Mouse (Mus musculus): ENCODE measurements around the gene Gm49355.
"Not testable (repeated sequence)": the region's sequence is repeated elsewhere in the genome, so short reads cannot be mapped to it uniquely, and the experiment has no call there.

Gene Gm49355

DNA sequence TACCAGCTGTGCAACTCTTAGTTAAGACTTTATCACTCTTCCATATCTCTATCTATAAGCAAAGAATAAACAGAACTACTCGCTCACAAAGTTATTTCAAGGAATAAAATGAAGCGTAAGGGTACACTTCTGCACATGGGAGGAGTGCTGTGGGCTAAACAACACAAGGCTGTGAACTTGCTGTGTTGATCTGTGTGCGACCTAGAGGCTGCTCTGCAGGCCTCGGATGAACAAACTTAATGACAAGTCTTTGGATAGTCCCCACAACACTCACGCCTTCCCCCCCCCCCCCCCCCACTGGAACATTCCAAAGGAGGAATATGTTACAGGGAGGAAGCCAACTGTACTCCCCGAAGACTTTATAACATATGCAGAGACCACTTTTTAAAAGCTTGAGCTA lies at the start of gene Gm49355:
Gene Gm49355, plus strand, starts transcription at position 336 of the 400 bp plus-strand sequence.
- DNase-seq (ENCODE audit: low spot score in 2 of 2) = no peak

- no peak for DNase-seq (ENCODE audit: low spot score in 2 of 2)
These were observed 40.0 kb upstream of the Gm49355 start for GRCm38 (mm10) chr14:12243726-12244125.

DNA sequence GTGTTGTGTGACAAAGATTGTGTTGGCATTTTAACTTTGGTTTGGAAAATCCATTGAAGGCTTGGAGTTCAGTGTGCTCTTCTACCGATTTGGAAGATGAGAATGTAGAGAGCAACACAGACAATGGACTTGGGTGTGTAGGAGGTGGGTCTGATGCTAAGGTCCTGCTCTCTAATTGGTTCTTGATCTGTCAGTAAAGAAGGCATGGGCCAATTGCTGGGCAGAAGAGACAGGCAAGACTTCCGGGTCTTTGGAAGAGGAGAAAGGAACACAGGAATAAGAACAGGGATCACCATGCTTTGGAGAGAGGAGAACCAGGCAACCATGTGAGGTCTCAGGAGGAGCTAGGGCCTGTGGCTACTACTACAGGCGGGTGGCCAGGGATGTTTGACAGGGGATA lies 7.7 kb upstream of the Gm49355 start:
- DNase-seq (ENCODE audit: low spot score in 2 of 2) = no peak

- DNase-seq (ENCODE audit: low spot score in 2 of 2) = peak; percentile 77 to 79
These were observed 551 bp downstream of the Gm49355 start, which contains the start of gene 3830406C13Rik for GRCm38 (mm10) chr14:12284141-12284912. Gene 3830406C13Rik (plus strand): TSS chr14:12284173.

DNA sequence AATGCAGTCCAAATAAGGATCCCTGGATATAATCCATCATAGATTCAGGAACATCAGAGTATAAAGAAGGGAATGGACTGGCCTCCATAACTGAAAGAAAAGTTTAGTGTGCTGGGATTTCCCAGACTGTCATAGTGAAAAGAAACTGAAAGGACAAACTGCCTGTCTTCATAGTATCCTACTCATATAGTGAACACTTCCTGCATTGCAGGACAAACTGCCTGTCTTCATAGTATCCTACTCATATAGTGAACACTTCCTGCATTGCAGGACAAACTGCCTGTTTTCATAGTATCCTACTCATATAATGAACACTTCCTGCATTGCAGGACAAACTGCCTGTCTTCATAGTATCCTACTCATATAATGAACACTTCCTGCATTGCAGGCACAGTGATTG lies 6.0 kb downstream of the Gm49355 start:
- DNase-seq (ENCODE audit: low spot score in 2 of 2) = not testable (repeated sequence)

GRCm38 (mm10) chr14:12296391-12296790 lies 12.6 kb downstream of the Gm49355 start:
- no peak for DNase-seq (ENCODE audit: low spot score in 2 of 2)

DNA sequence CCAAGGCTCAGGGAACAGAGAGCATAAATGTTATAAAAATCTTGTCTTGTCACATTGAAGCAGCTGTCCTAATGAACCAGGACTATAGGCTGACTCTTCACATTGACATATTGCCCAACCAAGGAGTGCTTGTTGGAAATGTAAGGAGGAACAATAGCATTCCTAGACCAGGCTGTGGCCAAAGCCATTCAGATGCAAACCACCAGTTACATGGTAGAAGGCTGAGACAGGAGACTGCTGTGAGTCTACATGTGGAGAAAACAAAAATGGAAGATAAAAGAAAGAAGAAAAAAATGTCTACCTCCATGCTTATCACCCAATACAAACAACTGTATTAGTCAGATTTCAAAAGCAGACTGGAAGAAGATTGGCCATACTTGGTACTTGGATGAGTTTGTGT lies 15.4 kb downstream of the Gm49355 start:
- no peak for DNase-seq (ENCODE audit: low spot score in 2 of 2)

- no peak for DNase-seq (ENCODE audit: low spot score in 2 of 2)
These were observed 15.9 kb downstream of the Gm49355 start for GRCm38 (mm10) chr14:12299654-12300053.

- no peak for DNase-seq (ENCODE audit: low spot score in 2 of 2)
These were observed 16.5 kb downstream of the Gm49355 start for GRCm38 (mm10) chr14:12300275-12300674.

- DNase-seq (ENCODE audit: low spot score in 2 of 2) = no peak
These were observed 16.9 kb downstream of the Gm49355 start for GRCm38 (mm10) chr14:12300677-12301076.

- DNase-seq (ENCODE audit: low spot score in 2 of 2) = no peak
These were observed 19.3 kb downstream of the Gm49355 start for GRCm38 (mm10) chr14:12303106-12303505.

DNA sequence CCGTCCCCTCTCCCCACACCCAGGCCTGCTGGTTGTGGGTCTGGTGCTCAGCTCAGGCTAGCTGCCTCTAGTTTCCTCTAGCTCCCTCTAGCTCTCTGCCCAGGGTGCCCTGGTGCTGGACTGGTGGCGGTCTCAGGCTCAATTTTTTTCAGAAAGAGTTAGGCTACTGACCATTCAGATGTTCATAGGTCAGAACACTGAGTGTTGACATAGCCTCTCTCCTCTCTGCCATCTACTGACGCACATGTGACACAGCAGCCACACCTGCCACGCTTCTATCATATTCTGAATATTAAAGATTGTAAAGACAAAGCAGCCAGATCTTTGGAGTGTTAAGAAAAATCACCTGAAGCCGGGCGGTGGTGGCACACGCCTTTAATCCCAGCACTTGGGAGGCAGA lies 49.8 kb downstream of the Gm49355 start:
- no peak for DNase-seq (ENCODE audit: low spot score in 2 of 2)

DNA sequence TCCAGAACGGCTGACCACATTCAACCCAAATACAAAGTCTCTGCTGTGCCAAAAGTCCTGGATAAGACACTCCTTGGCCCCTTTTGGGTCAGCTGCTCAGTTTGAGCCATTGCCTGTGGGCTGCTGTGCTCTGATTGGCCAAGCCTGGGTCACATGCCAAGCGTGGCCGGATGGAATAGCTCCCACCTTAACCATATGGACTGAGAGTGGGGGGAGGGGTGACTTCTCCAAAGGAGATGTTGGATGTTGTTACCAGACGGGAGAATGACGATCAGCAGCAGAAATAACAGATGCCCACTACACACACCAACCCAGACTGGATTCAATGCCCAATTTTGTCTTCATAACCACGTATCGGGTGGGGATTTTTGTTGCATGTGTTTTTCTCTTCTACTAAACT lies 51.1 kb downstream of the Gm49355 start:
- no peak for DNase-seq (ENCODE audit: low spot score in 2 of 2)

DNA sequence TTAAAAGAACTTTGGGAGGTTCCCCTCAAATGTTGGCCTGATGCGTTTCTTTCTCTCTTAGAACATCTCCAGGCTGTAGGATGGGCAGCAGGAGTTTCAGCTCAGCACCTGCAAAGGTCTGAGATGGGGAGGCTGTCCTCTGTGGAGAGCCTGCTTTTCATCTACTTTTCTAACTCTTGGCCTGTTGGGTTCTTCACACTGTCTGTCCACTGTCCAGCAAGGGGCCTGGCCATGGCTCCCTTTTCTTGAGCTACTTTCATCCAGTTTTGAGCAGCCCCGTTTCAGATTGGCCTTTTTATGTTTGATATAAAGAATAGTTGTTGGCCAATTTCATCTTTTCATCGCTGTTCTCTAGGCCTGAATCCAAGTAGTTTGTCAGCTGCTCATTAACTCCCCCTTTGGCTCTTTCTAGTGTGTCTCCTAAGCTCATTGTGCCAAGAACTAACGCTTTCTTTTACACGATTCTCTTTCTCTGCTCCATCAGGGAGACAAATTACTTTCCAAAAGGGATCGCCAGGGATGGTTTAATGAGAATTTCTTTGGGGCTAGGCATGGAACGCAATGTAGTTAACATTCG lies 53.7 kb downstream of the Gm49355 start:
- no peak for DNase-seq (ENCODE audit: low spot score in 2 of 2)

DNA sequence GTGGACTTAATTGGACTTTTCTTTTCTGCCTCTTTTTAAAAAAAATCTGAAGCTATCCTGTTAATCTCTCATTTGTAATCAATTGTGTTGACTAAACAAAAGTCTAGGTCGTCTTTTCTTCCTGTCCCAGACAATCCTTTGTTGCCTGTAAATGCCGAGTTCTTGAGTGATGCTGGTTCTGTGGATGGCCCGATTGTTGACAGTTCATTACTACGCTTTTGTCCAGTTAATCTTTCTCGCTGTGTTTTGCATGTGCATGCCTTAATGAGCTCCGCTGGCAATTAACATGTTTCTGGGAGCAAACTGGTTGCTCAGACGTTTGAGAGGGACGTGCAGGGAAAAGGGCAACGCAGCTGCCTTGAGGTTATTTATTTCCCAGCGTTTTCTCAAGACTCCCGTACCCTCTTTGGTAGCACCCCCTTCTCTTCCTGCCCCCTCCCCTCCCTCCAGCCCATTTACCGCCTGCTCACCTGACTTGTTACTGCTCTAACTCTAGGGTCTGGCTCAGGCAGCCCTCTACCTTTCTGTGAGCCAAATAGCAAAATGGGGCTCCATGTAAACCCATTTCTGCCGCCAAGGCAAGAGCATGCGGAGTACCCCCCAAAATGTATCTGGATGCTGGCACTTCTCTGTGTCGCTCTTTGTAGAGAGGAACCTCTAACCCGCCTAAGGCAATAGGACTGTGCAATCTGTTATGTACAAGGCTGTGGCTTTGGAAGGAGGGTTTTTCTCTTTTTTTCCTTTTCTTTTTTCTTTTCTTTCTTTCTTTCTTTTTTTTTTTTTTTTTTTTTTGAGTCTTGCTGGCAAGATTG lies 54.4 kb downstream of the Gm49355 start:
- DNase-seq (ENCODE audit: low spot score in 2 of 2) = no peak

DNA sequence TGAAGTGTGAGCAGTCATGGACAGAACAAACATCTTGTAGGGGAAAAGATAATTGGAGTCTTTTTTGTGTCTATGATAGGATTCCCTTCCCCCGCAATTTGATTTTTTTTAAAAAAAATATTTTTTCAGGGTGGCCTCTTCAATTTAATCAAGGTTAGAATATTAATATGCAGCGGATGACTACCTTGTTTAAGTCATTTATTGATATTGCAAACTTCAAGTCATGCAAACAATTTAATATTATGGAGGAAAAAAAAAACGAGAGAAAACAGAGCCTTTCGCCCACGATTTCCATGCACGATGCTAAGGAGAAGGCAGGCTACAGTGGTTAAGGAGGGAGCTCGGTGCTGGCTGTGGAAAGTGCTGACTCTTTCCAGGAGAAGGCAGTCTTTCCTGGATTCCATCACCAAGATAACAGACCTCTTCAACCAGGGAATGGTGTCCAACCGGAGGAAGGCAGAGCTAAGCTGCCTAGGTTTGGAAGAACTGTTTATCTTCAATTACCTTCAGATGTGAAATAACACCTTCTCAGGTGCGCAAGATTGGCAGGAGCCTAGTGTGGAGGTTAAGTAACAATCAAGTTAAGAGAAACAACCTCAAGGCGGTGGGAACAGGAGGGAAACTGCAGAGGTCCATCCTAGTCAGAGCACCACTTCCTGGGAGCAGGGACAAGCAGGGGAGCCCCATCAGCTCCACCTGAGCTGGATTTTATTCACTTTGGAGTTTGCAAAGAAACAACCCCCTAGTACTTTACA lies 55.2 kb downstream of the Gm49355 start:
- no peak for DNase-seq (ENCODE audit: low spot score in 2 of 2)

DNA sequence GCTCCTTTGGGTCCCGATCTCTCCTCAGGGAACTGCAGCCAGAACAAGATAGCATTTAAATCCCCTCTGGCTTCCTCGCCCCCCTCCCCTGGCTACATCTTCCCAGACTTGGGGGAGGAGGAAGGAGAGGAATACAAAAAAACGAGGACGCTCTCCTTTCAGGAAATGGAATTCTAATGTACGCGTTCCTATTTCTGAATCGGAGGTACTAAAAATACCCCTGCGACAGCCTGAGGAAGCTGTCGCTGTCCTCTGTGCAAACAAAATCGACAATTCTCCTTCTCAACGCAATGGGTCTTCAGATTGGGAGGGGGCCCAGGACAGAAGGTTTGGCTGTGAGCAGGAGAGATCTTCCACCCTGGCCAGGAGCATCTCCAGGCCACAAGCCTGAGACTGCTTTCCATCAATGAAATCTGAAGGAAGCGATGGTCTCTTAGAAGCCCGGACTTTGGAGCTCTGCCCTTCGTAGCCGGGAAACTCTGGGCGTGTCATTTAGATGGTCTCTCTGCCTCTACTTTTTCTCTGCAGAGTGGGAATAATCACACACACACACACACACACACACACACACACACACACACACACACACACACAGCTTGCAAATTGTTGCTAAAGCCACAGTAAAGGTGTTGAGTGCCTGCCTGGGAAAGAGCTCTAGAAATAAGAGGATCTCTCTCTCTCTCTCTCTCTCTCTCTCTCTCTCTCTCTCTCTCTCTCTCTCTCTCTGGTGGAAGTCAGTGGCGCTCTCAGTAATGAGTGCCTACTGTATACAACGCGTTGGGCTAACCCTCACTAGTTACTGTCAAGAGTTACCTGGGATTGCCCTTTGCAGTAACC lies 56.7 kb downstream of the Gm49355 start:
- no peak for DNase-seq (ENCODE audit: low spot score in 2 of 2)

- no peak for DNase-seq (ENCODE audit: low spot score in 2 of 2)
These were observed 57.5 kb downstream of the Gm49355 start for GRCm38 (mm10) chr14:12341075-12341788.

- DNase-seq (ENCODE audit: low spot score in 2 of 2) = no peak
These were observed 58.1 kb downstream of the Gm49355 start for GRCm38 (mm10) chr14:12341789-12342457.

Data from spleen, postnatal 36 days (tissue).